Mouse (Mus musculus): ENCODE measurements around the gene Coro2b. TPM values are rescaled to one million over a fixed set of nuclear protein-coding genes. Genes with fewer than 3 reads are reported as not detected.
A peak's percentile ranks its signal among the peaks of the same experiment; 100 is the strongest.

Gene Coro2b
- polyA plus RNA-seq, 1 experiment from 2014 or later, result 7.3 TPM

GRCm38 (mm10) chr9:62418742-62419141 is 118.1 kb downstream of the Coro2b start:
- Histone ChIP-seq H3K4me1 (peaks cover 56% of the 10 kb centered on the region), H3K27me3 (replicated peaks) (no peaks in the 10 kb centered on the region), H3K36me3 (no peaks in the 10 kb centered on the region), H3K9me3 (peaks cover 7% of the 10 kb centered on the region; the same call in 1 of the 2 replicates), H3K9ac (no peak overlapping the region), H3K4me2 (no peak overlapping the region), H3K27ac (replicated peaks) (no peak overlapping the region), H3K4me3 (no peak overlapping the region)
- ATAC-seq (ENCODE audit: extremely low read depth, insufficient number of reproducible peaks, low FRiP score, low TSS enrichment), result no peak
- 53% methylated on average over 5 of the region's 5 CpGs for WGBS

- Histone ChIP-seq H3K27me3 (replicated peaks) (no peaks in the 10 kb centered on the region), H3K27ac (replicated peaks) (no peak overlapping the region), H3K9me3 (peaks cover 12% of the 10 kb centered on the region), H3K4me2 (no peak overlapping the region), H3K4me1 (peaks cover 16% of the 10 kb centered on the region), H3K4me3 (no peak overlapping the region), H3K36me3 (no peaks in the 10 kb centered on the region), H3K9ac (no peak overlapping the region)
- no peak for ATAC-seq (ENCODE audit: extremely low read depth, insufficient number of reproducible peaks, low FRiP score, low TSS enrichment)
- WGBS, result 45% methylated on average over 5 of the region's 5 CpGs
These were observed 129.3 kb downstream of the Coro2b start for GRCm38 (mm10) chr9:62407357-62408146.

GRCm38 (mm10) chr9:62406423-62407013 is 130.3 kb downstream of the Coro2b start:
- Histone ChIP-seq H3K9ac (no peak overlapping the region), H3K27me3 (replicated peaks) (no peaks in the 10 kb centered on the region), H3K9me3 (peaks cover 12% of the 10 kb centered on the region), H3K4me1 (peaks cover 7% of the 10 kb centered on the region; the same call in 1 of the 2 replicates), H3K36me3 (no peaks in the 10 kb centered on the region), H3K27ac (replicated peaks) (no peak overlapping the region), H3K4me2 (no peak overlapping the region), H3K4me3 (no peak overlapping the region)
- 66% methylated on average over 7 of the region's 7 CpGs for WGBS
- ATAC-seq (ENCODE audit: extremely low read depth, insufficient number of reproducible peaks, low FRiP score, low TSS enrichment), result no peak

GRCm38 (mm10) chr9:62401589-62401988 is 135.3 kb downstream of the Coro2b start:
- WGBS, result 75% methylated on average over 1 of the region's 1 CpGs
- Histone ChIP-seq H3K36me3 (no peaks in the 10 kb centered on the region), H3K4me1 (peaks cover 5% of the 10 kb centered on the region; the same call in 1 of the 2 replicates), H3K4me2 (no peak overlapping the region), H3K9me3 (peaks cover 8% of the 10 kb centered on the region; the same call in 1 of the 2 replicates), H3K9ac (no peak overlapping the region), H3K4me3 (no peak overlapping the region), H3K27ac (replicated peaks) (no peak overlapping the region), H3K27me3 (replicated peaks) (no peaks in the 10 kb centered on the region)
- no peak for ATAC-seq (ENCODE audit: extremely low read depth, insufficient number of reproducible peaks, low FRiP score, low TSS enrichment)

GRCm38 (mm10) chr9:62400531-62401170 is 136.2 kb downstream of the Coro2b start:
- H3K9ac ChIP-seq, result peak overlapping the region; percentile 8; the same call in 1 of the 2 replicates
- WGBS, result 50% methylated on average over 11 of the region's 11 CpGs
- no peak overlapping the region for H3K27ac ChIP-seq (replicated peaks)
- H3K4me1 ChIP-seq, result peaks cover 5% of the 10 kb centered on the region; the same call in 1 of the 2 replicates
- H3K4me2 ChIP-seq, result no peak overlapping the region
- no peaks in the 10 kb centered on the region for H3K36me3 ChIP-seq
- ATAC-seq (ENCODE audit: extremely low read depth, insufficient number of reproducible peaks, low FRiP score, low TSS enrichment), result no peak
- H3K9me3 ChIP-seq, result peaks cover 11% of the 10 kb centered on the region
- H3K4me3 ChIP-seq, result no peak overlapping the region
- no peaks in the 10 kb centered on the region for H3K27me3 ChIP-seq (replicated peaks)

- no peaks in the 10 kb centered on the region for H3K36me3 ChIP-seq
- no peaks in the 10 kb centered on the region for H3K4me1 ChIP-seq
- 74% methylated on average over 2 of the region's 2 CpGs for WGBS
- no peak overlapping the region for H3K9ac ChIP-seq
- no peak overlapping the region for H3K4me3 ChIP-seq
- H3K27me3 ChIP-seq (replicated peaks), result no peaks in the 10 kb centered on the region
- H3K4me2 ChIP-seq, result no peak overlapping the region
- ATAC-seq (ENCODE audit: extremely low read depth, insufficient number of reproducible peaks, low FRiP score, low TSS enrichment), result no peak
- no peak overlapping the region for H3K27ac ChIP-seq (replicated peaks)
- H3K9me3 ChIP-seq, result peaks cover 4% of the 10 kb centered on the region; the same call in 1 of the 2 replicates
These were observed 142.7 kb downstream of the Coro2b start for GRCm38 (mm10) chr9:62394163-62394562.

- Histone ChIP-seq H3K9ac (no peak overlapping the region), H3K9me3 (peaks cover 4% of the 10 kb centered on the region; the same call in 1 of the 2 replicates), H3K27me3 (replicated peaks) (no peaks in the 10 kb centered on the region), H3K27ac (replicated peaks) (no peak overlapping the region), H3K4me2 (no peak overlapping the region), H3K4me3 (no peak overlapping the region), H3K36me3 (no peaks in the 10 kb centered on the region), H3K4me1 (no peaks in the 10 kb centered on the region)
- 51% methylated on average over 2 of the region's 2 CpGs for WGBS
- no peak for ATAC-seq (ENCODE audit: extremely low read depth, insufficient number of reproducible peaks, low FRiP score, low TSS enrichment)
These were observed 143.3 kb downstream of the Coro2b start for GRCm38 (mm10) chr9:62393531-62393930.

GRCm38 (mm10) chr9:62389735-62390134 is 147.1 kb downstream of the Coro2b start:
- Histone ChIP-seq H3K36me3 (no peaks in the 10 kb centered on the region), H3K27me3 (replicated peaks) (no peaks in the 10 kb centered on the region), H3K4me2 (no peak overlapping the region), H3K27ac (replicated peaks) (no peak overlapping the region), H3K4me3 (no peak overlapping the region), H3K9ac (no peak overlapping the region), H3K9me3 (no peaks in the 10 kb centered on the region), H3K4me1 (no peaks in the 10 kb centered on the region)
- no peak for ATAC-seq (ENCODE audit: extremely low read depth, insufficient number of reproducible peaks, low FRiP score, low TSS enrichment)
- 70% methylated on average over 9 of the region's 9 CpGs for WGBS

GRCm38 (mm10) chr9:62385727-62386518 is 150.9 kb downstream of the Coro2b start:
- ATAC-seq (ENCODE audit: extremely low read depth, insufficient number of reproducible peaks, low FRiP score, low TSS enrichment), result no peak
- H3K4me3 ChIP-seq, result no peak overlapping the region
- H3K9ac ChIP-seq, result no peak overlapping the region
- no peak overlapping the region for H3K27ac ChIP-seq (replicated peaks)
- peaks cover 19% of the 10 kb centered on the region for H3K4me1 ChIP-seq
- no peaks in the 10 kb centered on the region for H3K27me3 ChIP-seq (replicated peaks)
- H3K36me3 ChIP-seq, result no peaks in the 10 kb centered on the region; the same call in 1 of the 2 replicates
- H3K4me2 ChIP-seq, result no peak overlapping the region
- H3K9me3 ChIP-seq, result no peaks in the 10 kb centered on the region
- 66% methylated on average over 4 of the region's 4 CpGs for WGBS

- no peak for ATAC-seq (ENCODE audit: extremely low read depth, insufficient number of reproducible peaks, low FRiP score, low TSS enrichment)
- Histone ChIP-seq H3K27me3 (replicated peaks) (no peaks in the 10 kb centered on the region), H3K9ac (no peak overlapping the region), H3K36me3 (peaks cover 8% of the 10 kb centered on the region), H3K27ac (replicated peaks) (no peak overlapping the region), H3K4me2 (no peak overlapping the region), H3K9me3 (no peaks in the 10 kb centered on the region), H3K4me1 (peaks cover 27% of the 10 kb centered on the region), H3K4me3 (no peak overlapping the region)
- 62% methylated on average over 6 of the region's 6 CpGs for WGBS
These were observed 151.8 kb downstream of the Coro2b start for GRCm38 (mm10) chr9:62385062-62385461.
